Mouse (Mus musculus) layer of hippocampus, adult 9-10 months (tissue): Measurements from ENCODE around the gene Dgcr8.
"Not testable (repeated sequence)": the region's sequence is repeated elsewhere in the genome, so short reads cannot be mapped to it uniquely, and the experiment has no call there.

Experiments used
- DNase-seq: peaks from one replicate; pipeline ENCODE4 v3.0.0; 2022; ENCODE audit warnings: low spot score

Dgcr8 gene

GRCm38 (mm10) chr16:18289067-18289588 lies at the start of gene Dgcr8:
Dgcr8 (minus strand) TSS chr16:18289246.
- DNase-seq = peak; percentile 92

- no peak for DNase-seq
Measured at GRCm38 (mm10) chr16:18337261-18337660, 48.2 kb upstream of the Dgcr8 start.

- no peak for DNase-seq
Measured at GRCm38 (mm10) chr16:18335981-18336380, 46.9 kb upstream of the Dgcr8 start.

GRCm38 (mm10) chr16:18333976-18334375 lies 44.9 kb upstream of the Dgcr8 start:
- DNase-seq = no peak

GRCm38 (mm10) chr16:18328524-18328923 lies 39.5 kb upstream of the Dgcr8 start:
- DNase-seq = no peak

- DNase-seq = no peak
Measured at GRCm38 (mm10) chr16:18327936-18328335, 38.9 kb upstream of the Dgcr8 start.

GRCm38 (mm10) chr16:18325741-18326140 lies 36.7 kb upstream of the Dgcr8 start:
- DNase-seq = no peak

- DNase-seq = no peak
Measured at GRCm38 (mm10) chr16:18324031-18324430, 35.0 kb upstream of the Dgcr8 start.

- no peak for DNase-seq
Measured at GRCm38 (mm10) chr16:18323460-18323859, 34.4 kb upstream of the Dgcr8 start.

- no peak for DNase-seq
Measured at GRCm38 (mm10) chr16:18321443-18321842, 32.4 kb upstream of the Dgcr8 start.

- DNase-seq = no peak
Measured at GRCm38 (mm10) chr16:18318992-18319391, 29.9 kb upstream of the Dgcr8 start.

GRCm38 (mm10) chr16:18308159-18308558 lies 19.1 kb upstream of the Dgcr8 start:
- DNase-seq = no peak

GRCm38 (mm10) chr16:18289614-18290013 lies 568 bp upstream of the Dgcr8 start:
- DNase-seq = not testable (repeated sequence)

- DNase-seq = peak; percentile 12
Measured at GRCm38 (mm10) chr16:18288581-18289061, 425 bp downstream of the Dgcr8 start.

GRCm38 (mm10) chr16:18288166-18288565 lies 880 bp downstream of the Dgcr8 start:
- no peak for DNase-seq

- DNase-seq = no peak
Measured at GRCm38 (mm10) chr16:18275166-18275565, 13.9 kb downstream of the Dgcr8 start.

- DNase-seq = no peak
Measured at GRCm38 (mm10) chr16:18268182-18268581, 20.9 kb downstream of the Dgcr8 start.

- DNase-seq = no peak
Measured at GRCm38 (mm10) chr16:18265024-18265423, 24.0 kb downstream of the Dgcr8 start.

GRCm38 (mm10) chr16:18258221-18258620 lies 30.8 kb downstream of the Dgcr8 start, which contains the start of gene Gm49776:
Gm49776 (minus strand) TSS chr16:18258321.
- DNase-seq = no peak

- DNase-seq = no peak
Measured at GRCm38 (mm10) chr16:18253866-18254265, 35.2 kb downstream of the Dgcr8 start.

- DNase-seq = no peak
Measured at GRCm38 (mm10) chr16:18252736-18253135, 36.3 kb downstream of the Dgcr8 start.

- DNase-seq = no peak
Measured at GRCm38 (mm10) chr16:18250828-18251790, 37.9 kb downstream of the Dgcr8 start.

- DNase-seq = no peak
Measured at GRCm38 (mm10) chr16:18250231-18250630, 38.8 kb downstream of the Dgcr8 start.
